Mouse (Mus musculus) stomach, embryonic 14.5 days (tissue): Measurements from ENCODE around the gene Gm28048. TPM values are rescaled to one million over a fixed set of nuclear protein-coding genes. Genes with fewer than 3 reads are reported as not detected.

ENCODE experiments used
- ATAC-seq: fragments of 200-750 bp; cut with Nextera tagmentation; 2 replicates; pipeline ENCODE4 v1.8.0; 2017; ENCODE audit warnings: low read depth, moderate TSS enrichment; ENCODE audit not compliant: insufficient number of reproducible peaks, insufficient read depth, low FRiP score
- H3K27ac ChIP-seq: fragments of 300-500 bp; sonication (generic); 2 replicates; pipeline ENCODE4 v1.5.1; 2014; ENCODE audit warnings: mild to moderate bottlenecking, low read length, moderate library complexity, mixed read lengths
- H3K27me3 ChIP-seq: fragments of 300-500 bp; sonication (generic); 2 replicates; pipeline ENCODE4 v1.6.1; 2014; ENCODE audit warnings: low read length, control low read depth, mixed read lengths; ENCODE audit not compliant: control insufficient read depth, insufficient read depth
- H3K36me3 ChIP-seq: fragments of 300-500 bp; sonication (generic); 2 replicates; pipeline ENCODE4 v1.6.1; 2014; ENCODE audit warnings: mild to moderate bottlenecking, control low read depth, low read length, moderate library complexity, mixed read lengths; ENCODE audit not compliant: control insufficient read depth, insufficient read depth
- H3K4me1 ChIP-seq: fragments of 300-500 bp; sonication (generic); 2 replicates; pipeline ENCODE4 v1.6.1; 2014; ENCODE audit warnings: low read length, control low read depth, mixed read lengths; ENCODE audit not compliant: control insufficient read depth, insufficient read depth
- H3K4me2 ChIP-seq: fragments of 300-500 bp; sonication (generic); replicated peaks from 2 replicates; pipeline ENCODE4 v1.6.1; 2014; ENCODE audit warnings: low read depth, low read length, control low read depth
- H3K4me3 ChIP-seq: fragments of 300-500 bp; sonication (generic); 2 replicates; pipeline ENCODE4 v1.5.1; 2014; ENCODE audit warnings: low read depth, low read length, control low read depth
- H3K9ac ChIP-seq: fragments of 300-500 bp; sonication (generic); replicated peaks from 2 replicates; pipeline ENCODE4 v1.6.1; 2014; ENCODE audit warnings: low read depth, mild to moderate bottlenecking, control low read depth, low read length, moderate library complexity, mixed read lengths
- H3K9me3 ChIP-seq: fragments of 300-500 bp; sonication (generic); 2 replicates; pipeline ENCODE4 v1.6.1; 2016; ENCODE audit warnings: low read depth, low read length, control low read depth; ENCODE audit not compliant: control insufficient read depth
- WGBS: fragments of 180-500 bp; shearing (Covaris S2); extraction: QIAGEN DNeasy Blood & Tissue Kit; methylation state at CpG from one replicate; pipeline ENCODE4 v1.1.7; 2014; 5-methylcytosine and 5-hydroxymethylcytosine counted together
- polyA plus RNA-seq: library from polyadenylated mRNA; unstranded; fragments of >200 nt; fragmentation: Nextera tagmentation; extraction: Ambion mirVana; gene quantifications from 2 replicates; pipeline ENCODE4 v1.2.1, GENCODE M21; 2014

Gene Gm28048
- polyA plus RNA-seq, 1 experiment from 2014 or later: 9.2 TPM

GRCm38 (mm10) chr11:22864305-22865060 is 117.4 kb downstream of the Gm28048 start:
- Histone ChIP-seq H3K27ac (no peak overlapping the region), H3K9me3 (no peaks in the 10 kb centered on the region), H3K4me1 (no peaks in the 10 kb centered on the region), H3K36me3 (no peaks in the 10 kb centered on the region), H3K4me3 (no peak overlapping the region), H3K9ac (no peak overlapping the region), H3K4me2 (no peak overlapping the region), H3K27me3 (no peaks in the 10 kb centered on the region)
- ATAC-seq: no peak
- 76% methylated on average over 8 of the region's 8 CpGs for WGBS

GRCm38 (mm10) chr11:22863581-22863980 is 118.3 kb downstream of the Gm28048 start:
- H3K36me3 ChIP-seq: no peaks in the 10 kb centered on the region
- no peak for ATAC-seq
- no peaks in the 10 kb centered on the region for H3K9me3 ChIP-seq
- H3K4me1 ChIP-seq: no peaks in the 10 kb centered on the region
- H3K9ac ChIP-seq: no peak overlapping the region
- H3K4me3 ChIP-seq: no peak overlapping the region
- 51% methylated on average over 4 of the region's 4 CpGs for WGBS
- H3K27ac ChIP-seq: no peak overlapping the region
- H3K4me2 ChIP-seq: no peak overlapping the region
- H3K27me3 ChIP-seq: peaks cover 3% of the 10 kb centered on the region; the same call in 1 of the 2 replicates

- 46% methylated on average over 4 of the region's 4 CpGs for WGBS
- Histone ChIP-seq H3K9me3 (no peaks in the 10 kb centered on the region), H3K27me3 (peaks cover 3% of the 10 kb centered on the region; the same call in 1 of the 2 replicates), H3K4me2 (0 out of 2 replicates have a peak overlapping the region, but pooled peaks have one; percentile 8), H3K36me3 (no peaks in the 10 kb centered on the region), H3K4me1 (no peaks in the 10 kb centered on the region), H3K27ac (no peak overlapping the region), H3K9ac (no peak overlapping the region), H3K4me3 (no peak overlapping the region)
- no peak for ATAC-seq
These were observed 120.6 kb downstream of the Gm28048 start for GRCm38 (mm10) chr11:22861315-22861714.

GRCm38 (mm10) chr11:22860335-22861227 is 121.3 kb downstream of the Gm28048 start, which contains the start of gene B3gnt2:
Gene B3gnt2 (minus strand): TSS chr11:22860961.
- Histone ChIP-seq H3K9me3 (no peaks in the 10 kb centered on the region), H3K27ac (peak within 1 kb of the TSS; percentile 52; the same call in 1 of the 2 replicates), H3K4me3 (peak within 1 kb of the TSS; percentile 72), H3K27me3 (peaks cover 3% of the 10 kb centered on the region; the same call in 1 of the 2 replicates), H3K9ac (peak within 1 kb of the TSS; percentile 69), H3K36me3 (no peaks in the 10 kb centered on the region), H3K4me1 (no peaks in the 10 kb centered on the region), H3K4me2 (peak within 1 kb of the TSS; percentile 81)
- ATAC-seq: peak; percentile 42; the same call in 1 of the 2 replicates
- WGBS: 3% methylated on average over 41 of the region's 41 CpGs

- Histone ChIP-seq H3K36me3 (no peaks in the 10 kb centered on the region), H3K9me3 (no peaks in the 10 kb centered on the region), H3K9ac (peak overlapping the region; percentile 69), H3K4me2 (peak overlapping the region; percentile 81), H3K27ac (peak overlapping the region; percentile 52), H3K4me3 (peak overlapping the region; percentile 72), H3K4me1 (no peaks in the 10 kb centered on the region), H3K27me3 (peaks cover 3% of the 10 kb centered on the region; the same call in 1 of the 2 replicates)
- peak; percentile 93 for ATAC-seq
- under 1% methylated on average over 55 of the region's 55 CpGs for WGBS
These were observed 122.1 kb downstream of the Gm28048 start for GRCm38 (mm10) chr11:22859633-22860334.

- Histone ChIP-seq H3K4me2 (peak overlapping the region; percentile 81), H3K4me1 (no peaks in the 10 kb centered on the region), H3K27me3 (peaks cover 3% of the 10 kb centered on the region; the same call in 1 of the 2 replicates)
These were observed 122.6 kb downstream of the Gm28048 start for GRCm38 (mm10) chr11:22859301-22859632.

GRCm38 (mm10) chr11:22858441-22859300 is 123.2 kb downstream of the Gm28048 start:
- 3% methylated on average over 50 of the region's 50 CpGs for WGBS
- Histone ChIP-seq H3K9me3 (no peaks in the 10 kb centered on the region), H3K4me1 (no peaks in the 10 kb centered on the region), H3K36me3 (no peaks in the 10 kb centered on the region), H3K9ac (peak overlapping the region; percentile 69), H3K27ac (peak overlapping the region; percentile 52), H3K27me3 (peaks cover 3% of the 10 kb centered on the region; the same call in 1 of the 2 replicates), H3K4me3 (peak overlapping the region; percentile 72), H3K4me2 (peak overlapping the region; percentile 81)
- ATAC-seq: 0 out of 2 replicates have a peak, but pooled peaks have one; percentile 20

More at GRCm38 (mm10) chr11:22859301-22859632, 122.6 kb downstream of the Gm28048 start:
- no peaks in the 10 kb centered on the region for H3K9me3 ChIP-seq
- peak overlapping the region; percentile 72 for H3K4me3 ChIP-seq
- peak overlapping the region; percentile 69 for H3K9ac ChIP-seq
- peak; percentile 72 for ATAC-seq
- whole genome bisulfite sequencing: under 1% methylated on average over 25 of the region's 41 CpGs
- H3K27ac ChIP-seq: peak overlapping the region; percentile 52
- no peaks in the 10 kb centered on the region for H3K36me3 ChIP-seq
